Mouse (Mus musculus) embryo, embryonic 10.5 days (tissue): Measurements from ENCODE around the gene Ermap.
A peak's percentile ranks its signal among the peaks of the same experiment; 100 is the strongest.

ENCODE experiments used
- DNase-seq: peaks from one replicate; pipeline ENCODE4 v3.0.0-alpha.2; 2015; ENCODE audit warnings: low spot score

Ermap gene

GRCm38 (mm10) chr4:119189864-119190263 is at the start of gene Ermap:
TSS of gene Ermap (minus strand) at chr4:119190011.
- DNase-seq: no peak

GRCm38 (mm10) chr4:119239181-119239682 is 49.4 kb upstream of the Ermap start:
- DNase-seq: peak; percentile 93

- no peak for DNase-seq
Measured at GRCm38 (mm10) chr4:119238661-119239060, 48.9 kb upstream of the Ermap start.

GRCm38 (mm10) chr4:119234348-119234747 is 44.5 kb upstream of the Ermap start:
- no peak for DNase-seq

GRCm38 (mm10) chr4:119233256-119233901 is 43.6 kb upstream of the Ermap start:
- DNase-seq: peak; percentile 83

- DNase-seq: peak; percentile 100
Measured at GRCm38 (mm10) chr4:119232410-119233255, 42.8 kb upstream of the Ermap start, which contains the start of the genes AU022252 and P3h1. TSS of gene AU022252 (minus strand) at chr4:119232712. TSS of gene P3h1 (plus strand) at chr4:119232915.

GRCm38 (mm10) chr4:119226751-119227150 is 36.9 kb upstream of the Ermap start:
- DNase-seq: no peak

GRCm38 (mm10) chr4:119225719-119226118 is 35.9 kb upstream of the Ermap start:
- no peak for DNase-seq

GRCm38 (mm10) chr4:119224534-119224933 is 34.7 kb upstream of the Ermap start:
- no peak for DNase-seq

- peak; percentile 62 for DNase-seq
Measured at GRCm38 (mm10) chr4:119223696-119224095, 33.9 kb upstream of the Ermap start.

- peak; percentile 44 for DNase-seq
Measured at GRCm38 (mm10) chr4:119218169-119218568, 28.4 kb upstream of the Ermap start, which contains the start of gene Tmem269. TSS of gene Tmem269 (minus strand) at chr4:119218217.

GRCm38 (mm10) chr4:119216667-119217066 is 26.9 kb upstream of the Ermap start:
- no peak for DNase-seq

- peak; percentile 84 for DNase-seq
Measured at GRCm38 (mm10) chr4:119204672-119205071, 14.9 kb upstream of the Ermap start.

GRCm38 (mm10) chr4:119198105-119198504 is 8.3 kb upstream of the Ermap start:
- DNase-seq: no peak

- DNase-seq: peak; percentile 17
Measured at GRCm38 (mm10) chr4:119195582-119196320, 5.9 kb upstream of the Ermap start.

GRCm38 (mm10) chr4:119194909-119195581 is 5.2 kb upstream of the Ermap start, which contains the start of gene Svbp:
TSS of gene Svbp (plus strand) at chr4:119195306.
- peak; percentile 90 for DNase-seq

- DNase-seq: no peak
Measured at GRCm38 (mm10) chr4:119192757-119193156, 2.9 kb upstream of the Ermap start.

- no peak for DNase-seq
Measured at GRCm38 (mm10) chr4:119191273-119191672, 1.5 kb upstream of the Ermap start.

GRCm38 (mm10) chr4:119190618-119191017 is 807 bp upstream of the Ermap start:
- no peak for DNase-seq

- no peak for DNase-seq
Measured at GRCm38 (mm10) chr4:119189392-119189791, 419 bp downstream of the Ermap start.

GRCm38 (mm10) chr4:119188060-119188785 is 1.6 kb downstream of the Ermap start:
- DNase-seq: peak; percentile 18
